In the genomic region with DNA sequence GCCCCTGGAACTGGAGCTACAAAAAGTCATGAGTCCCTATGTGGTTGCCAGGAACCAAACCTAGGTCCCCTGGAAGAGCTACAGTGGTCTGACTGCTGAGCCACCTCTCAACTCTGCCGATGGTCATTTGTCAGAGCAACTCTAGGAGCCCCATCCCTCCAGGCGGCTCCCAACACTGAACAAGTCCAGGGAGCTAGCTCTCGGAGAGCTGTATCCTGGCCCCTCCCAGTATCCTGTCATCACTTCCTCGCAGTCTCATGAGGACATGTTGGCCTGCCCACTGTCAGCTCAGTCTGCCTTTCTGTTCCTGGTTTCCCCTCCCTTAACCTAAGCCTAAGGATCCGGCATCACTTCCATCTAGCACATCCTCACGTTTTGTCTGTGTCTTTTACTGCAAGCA, we compare ENCODE assay signal across 16 mouse cellular contexts.
DNase-seq lines count a peak whose midpoint lies in the region; ATAC-seq and TF ChIP-seq lines count a peak whose summit lies in the region.
"Had no signal": no experiment of that assay in that cellular context is flagged by ENCODE, and none has a peak within 500 bp of the region (broad histone marks: within the 10 kb centered on the region; RNA-seq: fewer than 3 reads in every experiment).

No protein-coding gene starts in this region.

- H3K36me3 ChIP-seq in lung, postnatal 0 days (ENCODE audit: insufficient read depth, low read length), result no peaks in the 10 kb centered on the region
- H3K36me3 ChIP-seq in midbrain, embryonic 13.5 days, result no peaks in the 10 kb centered on the region
- H3K36me3 ChIP-seq: heart, embryonic 15.5 days; liver, embryonic 15.5 days had no signal

- no peak overlapping the region for H3K9ac ChIP-seq in lung, postnatal 0 days (replicated peaks; ENCODE audit: low read depth)
- H3K9ac ChIP-seq in midbrain, embryonic 13.5 days (replicated peaks), result no peak overlapping the region
- H3K9ac ChIP-seq: forebrain, embryonic 13.5 days; heart, embryonic 15.5 days; liver, embryonic 15.5 days had no signal

- no peaks in the 10 kb centered on the region for H3K27me3 ChIP-seq in lung, postnatal 0 days (replicated peaks; ENCODE audit: insufficient read depth, low read length)
- no peaks in the 10 kb centered on the region for H3K27me3 ChIP-seq in midbrain, embryonic 13.5 days
- H3K27me3 ChIP-seq: CH12.LX; forebrain, embryonic 13.5 days; heart, embryonic 15.5 days; liver, embryonic 15.5 days had no signal

- DNase-seq in embryo, embryonic 11 days, result peak; percentile 20
- no peak for DNase-seq in embryo, embryonic 10 days (ENCODE audit: low spot score)
- peak; percentile 24 for DNase-seq in heart, postnatal 4 days
- DNase-seq in heart, postnatal 36 days, result no peak
- peak; percentile 12 for DNase-seq in NIH3T3 (ENCODE audit: low read depth)
- DNase-seq in lung, postnatal 0 days (ENCODE audit: low spot score), result peak; percentile 69
- no peak for DNase-seq in cerebellum, postnatal 14 days
- DNase-seq: cerebellum, adult 2 months; gastrocnemius, postnatal 14 days; thymus, adult 18-20 months had no signal

- TF ChIP-seq EP300 in lung, postnatal 0 days (IDR thresholded peaks at IDR 0.05), result no peak

- no peak for TF ChIP-seq CTCF in lung, postnatal 0 days (IDR thresholded peaks at IDR 0.05)

- intact Hi-C loops in heart, postnatal 36 days (cut with DNase I), result no loop called here

- no peak overlapping the region for H3K27ac ChIP-seq in lung, postnatal 0 days (ENCODE audit: low read length)
- no peak overlapping the region for H3K27ac ChIP-seq in midbrain, embryonic 13.5 days
- H3K27ac ChIP-seq: forebrain, embryonic 13.5 days; heart, embryonic 15.5 days; liver, embryonic 15.5 days had no signal

- ATAC-seq in lung, postnatal 0 days, result peak; percentile 90
- ATAC-seq in midbrain, embryonic 13.5 days, result no peak
- ATAC-seq: forebrain, embryonic 13.5 days; hindbrain, embryonic 16.5 days had no signal

- H3K9me3 ChIP-seq in lung, postnatal 0 days (ENCODE audit: low read length), result no peaks in the 10 kb centered on the region
- no peaks in the 10 kb centered on the region for H3K9me3 ChIP-seq in midbrain, embryonic 13.5 days
- H3K9me3 ChIP-seq: forebrain, embryonic 13.5 days; heart, embryonic 15.5 days; liver, embryonic 15.5 days had no signal

- no peak overlapping the region for H3K4me2 ChIP-seq in lung, postnatal 0 days (replicated peaks; ENCODE audit: low read depth, low read length)
- no peak overlapping the region for H3K4me2 ChIP-seq in midbrain, embryonic 13.5 days (replicated peaks)
- H3K4me2 ChIP-seq: forebrain, embryonic 13.5 days; heart, embryonic 15.5 days; liver, embryonic 15.5 days had no signal

- 31% methylated on average over 6 of the region's 6 CpGs for WGBS in lung, postnatal 0 days
- 82% methylated on average over 6 of the region's 6 CpGs for WGBS in midbrain, embryonic 13.5 days

- no peak overlapping the region for H3K4me3 ChIP-seq in lung, postnatal 0 days (ENCODE audit: low read depth, low read length)
- no peak overlapping the region for H3K4me3 ChIP-seq in midbrain, embryonic 13.5 days (replicated peaks)
- H3K4me3 ChIP-seq: forebrain, embryonic 13.5 days; heart, embryonic 15.5 days; liver, embryonic 15.5 days had no signal

- no peaks in the 10 kb centered on the region for H3K4me1 ChIP-seq in lung, postnatal 0 days (ENCODE audit: insufficient read depth, low read depth, low read length)
- H3K4me1 ChIP-seq in midbrain, embryonic 13.5 days (replicated peaks), result 0 out of 2 replicates have a peak, but pooled peaks cover 6% of the 10 kb centered on the region
- H3K4me1 ChIP-seq: forebrain, embryonic 13.5 days; heart, embryonic 15.5 days; liver, embryonic 15.5 days had no signal

Comparison
In these comparisons a context has a peak if more than half of its experiments do, and no peak if none do; other contexts are left out.
1. DNase-seq: peak in embryo, embryonic 11 days (single experiment), heart, postnatal 4 days (single experiment), NIH3T3 (single experiment) and lung, postnatal 0 days (single experiment); none in embryo, embryonic 10 days (single experiment), heart, postnatal 36 days (0 of 2) and cerebellum, postnatal 14 days (0 of 2).